Mouse (Mus musculus): ENCODE data around the gene Col25a1. TPM values are rescaled to one million over a fixed set of nuclear protein-coding genes. Genes with fewer than 3 reads are reported as not detected.
A peak's percentile ranks its signal among the peaks of the same experiment; 100 is the strongest.

Gene Col25a1
- polyA plus RNA-seq, 1 experiment from 2014 or later = 10.0 TPM

GRCm38 (mm10) chr3:130300530-130300929, 169.2 kb downstream of the Col25a1 start:
- no peaks in the 10 kb centered on the region for H3K4me1 ChIP-seq
- no peak overlapping the region for H3K9ac ChIP-seq
- no peak overlapping the region for H3K4me3 ChIP-seq
- H3K36me3 ChIP-seq = no peaks in the 10 kb centered on the region
- 88% methylated on average over 3 of the region's 3 CpGs for WGBS
- ATAC-seq (ENCODE audit: low FRiP score) = no peak
- no peak overlapping the region for H3K4me2 ChIP-seq (replicated peaks)
- no peaks in the 10 kb centered on the region for H3K27me3 ChIP-seq
- H3K27ac ChIP-seq = no peak overlapping the region
- no peaks in the 10 kb centered on the region for H3K9me3 ChIP-seq (replicated peaks)

GRCm38 (mm10) chr3:130303597-130303996, 172.3 kb downstream of the Col25a1 start:
- Histone ChIP-seq H3K9me3 (replicated peaks) (no peaks in the 10 kb centered on the region), H3K27me3 (no peaks in the 10 kb centered on the region), H3K4me2 (replicated peaks) (no peak overlapping the region), H3K4me1 (no peaks in the 10 kb centered on the region), H3K4me3 (no peak overlapping the region), H3K27ac (no peak overlapping the region), H3K36me3 (no peaks in the 10 kb centered on the region), H3K9ac (no peak overlapping the region)
- no peak for ATAC-seq (ENCODE audit: low FRiP score)
- 67% methylated on average over 12 of the region's 12 CpGs for WGBS

- no peak overlapping the region for H3K27ac ChIP-seq
- H3K9me3 ChIP-seq (replicated peaks) = no peaks in the 10 kb centered on the region
- no peak overlapping the region for H3K9ac ChIP-seq
- H3K4me2 ChIP-seq (replicated peaks) = no peak overlapping the region
- H3K4me1 ChIP-seq = no peaks in the 10 kb centered on the region
- H3K27me3 ChIP-seq = no peaks in the 10 kb centered on the region
- no peaks in the 10 kb centered on the region for H3K36me3 ChIP-seq
- ATAC-seq (ENCODE audit: low FRiP score) = no peak
- WGBS = 77% methylated on average over 9 of the region's 9 CpGs
- H3K4me3 ChIP-seq = no peak overlapping the region
These were observed 173.5 kb downstream of the Col25a1 start for GRCm38 (mm10) chr3:130304827-130305226.

GRCm38 (mm10) chr3:130305686-130306085, 174.4 kb downstream of the Col25a1 start:
- Histone ChIP-seq H3K36me3 (no peaks in the 10 kb centered on the region), H3K4me3 (no peak overlapping the region), H3K4me2 (replicated peaks) (no peak overlapping the region), H3K9ac (no peak overlapping the region), H3K9me3 (replicated peaks) (no peaks in the 10 kb centered on the region), H3K4me1 (peaks cover 4% of the 10 kb centered on the region; the same call in 1 of the 2 replicates), H3K27me3 (no peaks in the 10 kb centered on the region), H3K27ac (no peak overlapping the region)
- ATAC-seq (ENCODE audit: low FRiP score) = no peak
- 72% methylated on average over 9 of the region's 9 CpGs for WGBS

GRCm38 (mm10) chr3:130309277-130309676, 178.0 kb downstream of the Col25a1 start:
- Histone ChIP-seq H3K4me2 (replicated peaks) (no peak overlapping the region), H3K27me3 (no peaks in the 10 kb centered on the region), H3K9ac (no peak overlapping the region), H3K36me3 (no peaks in the 10 kb centered on the region), H3K27ac (no peak overlapping the region), H3K9me3 (replicated peaks) (no peaks in the 10 kb centered on the region), H3K4me1 (peaks cover 7% of the 10 kb centered on the region; the same call in 1 of the 2 replicates), H3K4me3 (no peak overlapping the region)
- no peak for ATAC-seq (ENCODE audit: low FRiP score)
- 77% methylated on average over 4 of the region's 4 CpGs for WGBS

- H3K9me3 ChIP-seq (replicated peaks) = no peaks in the 10 kb centered on the region
- no peak overlapping the region for H3K4me3 ChIP-seq
- peak; percentile 88 for ATAC-seq (ENCODE audit: low FRiP score)
- 0 out of 2 replicates have a peak overlapping the region, but pooled peaks have one; percentile 17 for H3K27ac ChIP-seq
- WGBS = 44% methylated on average over 14 of the region's 14 CpGs
- 0 out of 2 replicates have a peak overlapping the region, but pooled peaks have one; percentile 21 for H3K4me2 ChIP-seq (replicated peaks)
- H3K36me3 ChIP-seq = no peaks in the 10 kb centered on the region
- no peak overlapping the region for H3K9ac ChIP-seq
- H3K4me1 ChIP-seq = peaks cover 7% of the 10 kb centered on the region; the same call in 1 of the 2 replicates
- no peaks in the 10 kb centered on the region for H3K27me3 ChIP-seq
These were observed 179.5 kb downstream of the Col25a1 start for GRCm38 (mm10) chr3:130310694-130311305.

- ATAC-seq (ENCODE audit: low FRiP score) = no peak
- Histone ChIP-seq H3K27me3 (no peaks in the 10 kb centered on the region), H3K4me2 (replicated peaks) (no peak overlapping the region), H3K27ac (no peak overlapping the region), H3K9me3 (replicated peaks) (no peaks in the 10 kb centered on the region), H3K36me3 (no peaks in the 10 kb centered on the region), H3K9ac (no peak overlapping the region), H3K4me3 (no peak overlapping the region), H3K4me1 (peaks cover 9% of the 10 kb centered on the region; the same call in 1 of the 2 replicates)
- 87% methylated on average over 6 of the region's 6 CpGs for WGBS
These were observed 181.9 kb downstream of the Col25a1 start for GRCm38 (mm10) chr3:130313246-130313645.

- H3K4me2 ChIP-seq (replicated peaks) = no peak overlapping the region
- no peaks in the 10 kb centered on the region for H3K4me1 ChIP-seq
- H3K36me3 ChIP-seq = no peaks in the 10 kb centered on the region
- no peak overlapping the region for H3K27ac ChIP-seq
- no peak overlapping the region for H3K4me3 ChIP-seq
- H3K9ac ChIP-seq = no peak overlapping the region
- no peak; the same call in 1 of the 2 replicates for ATAC-seq (ENCODE audit: low FRiP score)
- no peaks in the 10 kb centered on the region for H3K27me3 ChIP-seq
- no peaks in the 10 kb centered on the region for H3K9me3 ChIP-seq (replicated peaks)
- 59% methylated on average over 13 of the region's 13 CpGs for WGBS
These were observed 196.0 kb downstream of the Col25a1 start for GRCm38 (mm10) chr3:130327039-130328015.

- no peaks in the 10 kb centered on the region for H3K4me1 ChIP-seq
- no peak overlapping the region for H3K4me3 ChIP-seq
- H3K9me3 ChIP-seq (replicated peaks) = no peaks in the 10 kb centered on the region
- WGBS = 89% methylated on average over 9 of the region's 9 CpGs
- no peak for ATAC-seq (ENCODE audit: low FRiP score)
- no peaks in the 10 kb centered on the region for H3K36me3 ChIP-seq
- no peak overlapping the region for H3K27ac ChIP-seq
- no peak overlapping the region for H3K9ac ChIP-seq
- no peak overlapping the region for H3K4me2 ChIP-seq (replicated peaks)
- H3K27me3 ChIP-seq = no peaks in the 10 kb centered on the region
These were observed 197.6 kb downstream of the Col25a1 start for GRCm38 (mm10) chr3:130328909-130329308.

GRCm38 (mm10) chr3:130329833-130330555, 198.7 kb downstream of the Col25a1 start:
- no peaks in the 10 kb centered on the region for H3K27me3 ChIP-seq
- no peaks in the 10 kb centered on the region for H3K4me1 ChIP-seq
- no peak overlapping the region for H3K4me3 ChIP-seq
- H3K36me3 ChIP-seq = no peaks in the 10 kb centered on the region
- ATAC-seq (ENCODE audit: low FRiP score) = no peak
- no peak overlapping the region for H3K9ac ChIP-seq
- no peaks in the 10 kb centered on the region for H3K9me3 ChIP-seq (replicated peaks)
- 95% methylated on average over 9 of the region's 9 CpGs for WGBS
- no peak overlapping the region for H3K4me2 ChIP-seq (replicated peaks)
- no peak overlapping the region for H3K27ac ChIP-seq

GRCm38 (mm10) chr3:130330556-130330950, 199.3 kb downstream of the Col25a1 start:
- Histone ChIP-seq H3K4me3 (no peak overlapping the region), H3K36me3 (no peaks in the 10 kb centered on the region), H3K4me2 (replicated peaks) (no peak overlapping the region), H3K4me1 (no peaks in the 10 kb centered on the region), H3K9ac (no peak overlapping the region), H3K27me3 (no peaks in the 10 kb centered on the region), H3K9me3 (replicated peaks) (no peaks in the 10 kb centered on the region), H3K27ac (no peak overlapping the region)
- ATAC-seq (ENCODE audit: low FRiP score) = no peak
- 91% methylated on average over 3 of the region's 3 CpGs for WGBS

- H3K36me3 ChIP-seq = no peaks in the 10 kb centered on the region
- H3K4me1 ChIP-seq = peaks cover under 1% of the 10 kb centered on the region; the same call in 1 of the 2 replicates
- no peak overlapping the region for H3K9ac ChIP-seq
- H3K4me2 ChIP-seq (replicated peaks) = no peak overlapping the region
- no peak overlapping the region for H3K27ac ChIP-seq
- 66% methylated on average over 3 of the region's 3 CpGs for WGBS
- H3K9me3 ChIP-seq (replicated peaks) = no peaks in the 10 kb centered on the region
- H3K27me3 ChIP-seq = no peaks in the 10 kb centered on the region
- ATAC-seq (ENCODE audit: low FRiP score) = no peak
- no peak overlapping the region for H3K4me3 ChIP-seq
These were observed 201.1 kb downstream of the Col25a1 start for GRCm38 (mm10) chr3:130332347-130332913.

Measured in hindbrain, embryonic 12.5 days (tissue).